Mouse (Mus musculus) neural tube, embryonic 11.5 days (tissue): ENCODE results near the gene Cnn3. TPM values are rescaled to one million over a fixed set of nuclear protein-coding genes. Genes with fewer than 3 reads are reported as not detected.

Source experiments
- ATAC-seq: fragments of 200-750 bp; cut with Nextera tagmentation; 2 replicates; pipeline ENCODE4 v1.8.0; 2017; ENCODE audit warnings: moderate number of reproducible peaks, mild to moderate bottlenecking, moderate TSS enrichment, moderate library complexity; ENCODE audit not compliant: insufficient read depth, low FRiP score, low TSS enrichment
- DNase-seq: peaks from one replicate; pipeline ENCODE4 v3.0.0-alpha.2; 2015; ENCODE audit warnings: low spot score
- H3K27ac ChIP-seq: fragments of 300-500 bp; sonication (generic); 2 replicates; pipeline ENCODE4 v1.5.1; 2014; ENCODE audit warnings: low read depth, mild to moderate bottlenecking, low read length
- H3K27me3 ChIP-seq: fragments of 300-500 bp; sonication (generic); 2 replicates; pipeline ENCODE4 v1.6.1; 2014; ENCODE audit warnings: mild to moderate bottlenecking, low read length, mixed read lengths; ENCODE audit not compliant: control insufficient read depth, insufficient read depth
- H3K36me3 ChIP-seq: fragments of 300-500 bp; sonication (generic); 2 replicates; pipeline ENCODE4 v1.6.1; 2014; ENCODE audit warnings: mild to moderate bottlenecking, low read length, moderate library complexity, mixed read lengths; ENCODE audit not compliant: control insufficient read depth, insufficient read depth
- H3K4me1 ChIP-seq: fragments of 300-500 bp; sonication (generic); 2 replicates; pipeline ENCODE4 v1.6.1; 2014; ENCODE audit warnings: low read length, mixed read lengths; ENCODE audit not compliant: control insufficient read depth, insufficient read depth
- H3K4me2 ChIP-seq: fragments of 300-500 bp; sonication (generic); 2 replicates; pipeline ENCODE4 v1.6.1; 2014; ENCODE audit warnings: low read depth, mild to moderate bottlenecking, moderate library complexity
- H3K4me3 ChIP-seq: fragments of 300-500 bp; sonication (generic); 2 replicates; pipeline ENCODE4 v1.5.1; 2014; ENCODE audit warnings: low read depth, low read length
- H3K9ac ChIP-seq: fragments of 300-500 bp; sonication (generic); 2 replicates; pipeline ENCODE4 v1.6.1; 2014; ENCODE audit warnings: mild to moderate bottlenecking, low read length
- H3K9me3 ChIP-seq: fragments of 300-500 bp; sonication (generic); 2 replicates; pipeline ENCODE4 v1.6.1; 2016; ENCODE audit warnings: low read length; ENCODE audit not compliant: control insufficient read depth
- WGBS: fragments of 180-500 bp; shearing (Covaris S2); extraction: QIAGEN DNeasy Blood & Tissue Kit; methylation state at CpG from one replicate; pipeline ENCODE4 v1.1.7; 2014; 5-methylcytosine and 5-hydroxymethylcytosine counted together
- polyA plus RNA-seq: library from polyadenylated mRNA; unstranded; fragments of >200 nt; fragmentation: Nextera tagmentation; extraction: Ambion mirVana; gene quantifications from 2 replicates; pipeline ENCODE4 v1.2.1, GENCODE M21; 2014

The Cnn3 gene
- polyA plus RNA-seq, 1 experiment from 2014 or later = 1,106 TPM

- DNase-seq = no peak
- Histone ChIP-seq H3K9ac (no peak overlapping the region), H3K27me3 (no peaks in the 10 kb centered on the region), H3K4me3 (no peak overlapping the region), H3K27ac (no peak overlapping the region), H3K9me3 (no peaks in the 10 kb centered on the region), H3K4me1 (peaks cover 7% of the 10 kb centered on the region; the same call in 1 of the 2 replicates), H3K4me2 (no peak overlapping the region), H3K36me3 (no peaks in the 10 kb centered on the region)
- ATAC-seq = no peak
- 74% methylated on average over 2 of the region's 2 CpGs for WGBS
Measured at GRCm38 (mm10) chr3:121485201-121485600, 58.9 kb downstream of the Cnn3 start.

DNA sequence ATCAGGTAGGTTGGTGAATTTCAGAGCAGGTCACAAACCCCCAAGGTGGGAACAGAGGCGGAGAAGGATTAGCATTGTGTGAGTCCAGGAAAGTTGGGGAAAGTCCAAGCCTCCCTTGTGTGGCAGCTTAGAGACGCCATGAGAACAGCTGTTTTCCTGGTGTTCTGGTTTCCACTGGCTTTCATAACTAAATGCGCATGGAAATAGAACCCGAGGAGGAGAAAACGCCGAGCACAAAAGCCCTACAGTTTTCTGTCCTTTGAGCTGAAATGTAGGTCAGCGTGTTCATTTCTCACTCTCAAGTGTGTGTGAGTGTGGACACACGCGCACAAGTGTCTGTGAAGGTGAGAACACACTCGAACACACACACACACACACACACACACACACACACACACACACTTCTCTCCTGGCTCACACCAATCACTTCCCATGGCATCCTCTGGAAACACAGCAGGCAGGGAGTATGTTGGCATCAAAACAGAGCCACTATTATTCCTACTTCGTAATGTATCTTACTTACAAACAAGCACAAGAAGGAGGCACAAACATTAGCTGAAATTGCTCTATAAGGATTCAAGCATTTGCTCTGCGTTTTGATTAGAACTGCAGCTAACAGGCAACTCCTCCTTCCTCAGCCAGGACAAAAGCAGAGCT is 63.3 kb downstream of the Cnn3 start:
- peaks cover 3% of the 10 kb centered on the region; the same call in 1 of the 2 replicates for H3K4me1 ChIP-seq
- WGBS = 69% methylated on average over 12 of the region's 12 CpGs
- H3K9me3 ChIP-seq = no peaks in the 10 kb centered on the region
- H3K4me3 ChIP-seq = no peak overlapping the region
- ATAC-seq (no peak), DNase-seq (no peak)
- no peak overlapping the region for H3K27ac ChIP-seq
- no peak overlapping the region for H3K4me2 ChIP-seq
- H3K27me3 ChIP-seq = no peaks in the 10 kb centered on the region
- no peaks in the 10 kb centered on the region for H3K36me3 ChIP-seq
- no peak overlapping the region for H3K9ac ChIP-seq

- H3K4me1 ChIP-seq = peaks cover 3% of the 10 kb centered on the region; the same call in 1 of the 2 replicates
- H3K9me3 ChIP-seq = no peaks in the 10 kb centered on the region
- no peak for ATAC-seq
- no peaks in the 10 kb centered on the region for H3K27me3 ChIP-seq
- H3K27ac ChIP-seq = no peak overlapping the region
- H3K4me3 ChIP-seq = no peak overlapping the region
- DNase-seq = no peak
- no peaks in the 10 kb centered on the region for H3K36me3 ChIP-seq
- 44% methylated on average over 5 of the region's 5 CpGs for WGBS
- no peak overlapping the region for H3K4me2 ChIP-seq
- H3K9ac ChIP-seq = no peak overlapping the region
Measured at GRCm38 (mm10) chr3:121490941-121491340, 64.6 kb downstream of the Cnn3 start.

GRCm38 (mm10) chr3:121492026-121492425 is 65.7 kb downstream of the Cnn3 start:
- H3K4me1 ChIP-seq = peaks cover 3% of the 10 kb centered on the region; the same call in 1 of the 2 replicates
- no peaks in the 10 kb centered on the region for H3K9me3 ChIP-seq
- no peak overlapping the region for H3K4me2 ChIP-seq
- no peak overlapping the region for H3K9ac ChIP-seq
- DNase-seq (no peak), ATAC-seq (no peak)
- no peaks in the 10 kb centered on the region for H3K27me3 ChIP-seq
- no peak overlapping the region for H3K4me3 ChIP-seq
- H3K27ac ChIP-seq = no peak overlapping the region
- H3K36me3 ChIP-seq = no peaks in the 10 kb centered on the region
- 47% methylated on average over 5 of the region's 5 CpGs for WGBS

GRCm38 (mm10) chr3:121493997-121494421 is 67.7 kb downstream of the Cnn3 start:
- H3K36me3 ChIP-seq = no peaks in the 10 kb centered on the region
- no peak for ATAC-seq
- H3K4me3 ChIP-seq = no peak overlapping the region
- no peak for DNase-seq
- no peak overlapping the region for H3K4me2 ChIP-seq
- H3K27ac ChIP-seq = no peak overlapping the region
- H3K4me1 ChIP-seq = peaks cover 3% of the 10 kb centered on the region; the same call in 1 of the 2 replicates
- no peaks in the 10 kb centered on the region for H3K9me3 ChIP-seq
- H3K27me3 ChIP-seq = no peaks in the 10 kb centered on the region
- 84% methylated on average over 7 of the region's 7 CpGs for WGBS
- H3K9ac ChIP-seq = no peak overlapping the region

DNA sequence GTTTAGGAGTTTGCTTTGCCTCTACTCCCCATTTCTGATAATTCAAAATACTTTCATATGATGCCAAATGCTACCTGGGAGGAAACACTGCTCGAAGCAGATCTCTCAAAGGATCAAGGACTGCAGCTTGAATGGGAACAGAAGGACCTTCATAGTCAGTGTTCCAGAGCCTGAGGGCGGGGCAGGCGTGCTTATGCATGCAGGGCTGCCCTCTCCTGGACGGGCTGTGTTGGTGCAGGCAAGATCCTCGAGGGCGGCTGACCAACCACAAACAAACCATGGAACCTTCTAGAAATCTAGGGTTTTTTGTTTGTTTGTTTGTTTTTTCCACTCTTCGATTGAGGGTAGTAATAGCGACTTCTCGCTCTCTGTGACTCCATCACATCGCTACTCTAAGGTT is 73.9 kb downstream of the Cnn3 start:
- Histone ChIP-seq H3K4me2 (no peak overlapping the region), H3K27me3 (no peaks in the 10 kb centered on the region), H3K9ac (no peak overlapping the region), H3K36me3 (no peaks in the 10 kb centered on the region), H3K27ac (no peak overlapping the region), H3K4me3 (no peak overlapping the region), H3K4me1 (no peaks in the 10 kb centered on the region), H3K9me3 (no peaks in the 10 kb centered on the region)
- ATAC-seq (no peak), DNase-seq (peak; percentile 63)
- 60% methylated on average over 10 of the region's 10 CpGs for WGBS

DNA sequence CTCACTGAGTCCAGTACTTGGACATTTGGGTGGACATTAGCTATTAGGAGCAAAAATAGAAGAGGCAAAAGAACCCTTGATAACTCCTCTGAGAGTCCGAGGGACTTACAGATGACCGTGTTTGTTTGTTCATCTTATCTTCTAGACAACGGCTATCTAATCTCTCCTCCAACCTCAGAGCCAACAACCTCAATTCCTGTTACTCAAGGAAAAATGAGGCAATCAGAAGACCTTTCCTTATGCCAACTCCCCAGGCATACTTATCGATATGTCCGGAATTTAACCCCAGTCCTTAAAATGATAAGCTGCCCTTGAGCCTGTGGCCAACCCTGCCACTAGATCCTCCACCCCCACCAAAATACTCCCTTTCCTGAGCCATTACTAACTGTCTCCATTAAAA is 74.4 kb downstream of the Cnn3 start:
- ATAC-seq = no peak
- Histone ChIP-seq H3K4me1 (no peaks in the 10 kb centered on the region), H3K9ac (no peak overlapping the region), H3K27ac (no peak overlapping the region), H3K4me3 (no peak overlapping the region), H3K27me3 (no peaks in the 10 kb centered on the region), H3K4me2 (no peak overlapping the region), H3K9me3 (no peaks in the 10 kb centered on the region), H3K36me3 (no peaks in the 10 kb centered on the region)
- DNase-seq = no peak
- 94% methylated on average over 5 of the region's 5 CpGs for WGBS

DNA sequence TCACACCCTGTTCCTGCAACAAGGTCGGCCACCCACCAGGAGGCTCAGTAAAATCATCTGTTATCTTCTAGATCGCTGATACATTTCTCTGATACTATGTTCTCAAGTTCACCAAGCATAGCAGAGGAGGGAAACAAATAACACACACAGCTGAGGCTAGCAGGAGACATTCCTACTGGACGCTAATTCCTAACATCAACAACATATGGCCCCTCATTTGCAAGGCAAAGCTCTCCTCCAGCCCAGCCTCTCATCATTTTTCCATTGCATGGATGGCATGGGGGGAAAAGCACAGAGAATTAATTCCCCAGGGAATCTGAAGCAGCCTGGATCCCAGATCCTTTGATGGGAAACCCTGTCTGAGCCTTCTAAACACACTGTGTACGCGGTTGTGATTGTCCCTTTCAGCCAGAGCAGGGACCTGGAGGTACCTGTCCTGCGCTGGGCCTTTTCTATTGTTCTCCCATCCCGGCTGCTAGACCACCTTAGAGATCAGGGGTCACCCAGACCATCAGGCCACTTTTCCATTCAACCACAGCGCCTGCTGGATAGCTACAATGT is 78.7 kb downstream of the Cnn3 start:
- Histone ChIP-seq H3K9me3 (no peaks in the 10 kb centered on the region), H3K4me3 (no peak overlapping the region), H3K27me3 (no peaks in the 10 kb centered on the region), H3K4me1 (no peaks in the 10 kb centered on the region), H3K36me3 (no peaks in the 10 kb centered on the region), H3K4me2 (no peak overlapping the region), H3K9ac (no peak overlapping the region), H3K27ac (no peak overlapping the region)
- ATAC-seq (no peak), DNase-seq (no peak)
- WGBS = 59% methylated on average over 8 of the region's 8 CpGs

GRCm38 (mm10) chr3:121506175-121506574 is 79.9 kb downstream of the Cnn3 start:
- 88% methylated on average over 8 of the region's 8 CpGs for WGBS
- Histone ChIP-seq H3K9ac (no peak overlapping the region), H3K9me3 (no peaks in the 10 kb centered on the region), H3K27me3 (no peaks in the 10 kb centered on the region), H3K4me3 (no peak overlapping the region), H3K36me3 (no peaks in the 10 kb centered on the region), H3K27ac (no peak overlapping the region), H3K4me2 (no peak overlapping the region), H3K4me1 (no peaks in the 10 kb centered on the region)
- ATAC-seq (no peak), DNase-seq (no peak)
